Mouse (Mus musculus): Measurements from ENCODE around the gene Mgst1.

DNA sequence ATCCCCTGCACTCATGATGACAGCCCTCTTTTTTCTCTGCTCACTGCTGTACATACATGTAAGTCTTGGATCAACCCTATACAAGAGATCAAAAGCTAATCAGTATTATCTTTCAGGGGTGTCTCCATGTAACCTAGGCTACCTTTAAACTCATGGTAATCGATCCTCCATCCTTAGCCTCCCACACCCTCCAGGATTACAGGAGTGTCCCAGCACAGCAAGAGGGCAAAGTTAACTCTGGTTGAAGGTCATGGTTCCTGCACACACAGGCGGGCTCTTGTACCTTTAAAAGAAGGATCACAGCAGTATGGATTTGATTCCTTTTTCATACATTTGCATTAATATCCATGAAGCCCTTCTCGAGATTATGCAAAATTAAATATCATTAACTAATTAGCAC lies 40.5 kb upstream of the Mgst1 start:
- TF ChIP-seq BHLHE40 (IDR thresholded peaks at IDR 0.05; ENCODE audit: low read depth, low read length) (no peak), CTCF (conservative IDR thresholded peaks at IDR 0.05 in 1 of 2, IDR thresholded peaks at IDR 0.05 in 1 of 2; ENCODE audit: low read depth in 2 of 2, low read length in 2 of 2) (no peak), TCF12 (IDR thresholded peaks at IDR 0.05; ENCODE audit: low read depth, low read length) (no peak), RCOR1 (conservative IDR thresholded peaks at IDR 0.05; ENCODE audit: low read depth, low read length) (no peak), MXI1 (IDR thresholded peaks at IDR 0.05; ENCODE audit: low read depth, low read length) (no peak), CHD1 (IDR thresholded peaks at IDR 0.05; ENCODE audit: low read depth, low read length) (no peak), TBP (conservative IDR thresholded peaks at IDR 0.05; ENCODE audit: low read depth, low read length) (no peak), JUN (IDR thresholded peaks at IDR 0.05; ENCODE audit: insufficient read depth, low read depth, low read length) (no peak), EP300 (IDR thresholded peaks at IDR 0.05; ENCODE audit: low read length) (no peak), SMC3 (IDR thresholded peaks at IDR 0.05; ENCODE audit: low read depth, low read length) (no peak), ZMIZ1 (IDR thresholded peaks at IDR 0.05; ENCODE audit: low read depth, low read length) (no peak), CHD2 (IDR thresholded peaks at IDR 0.05; ENCODE audit: low read length) (no peak), POLR2A (IDR thresholded peaks at IDR 0.05; ENCODE audit: low read depth, low read length) (no peak), NELFE (IDR thresholded peaks at IDR 0.05; ENCODE audit: low read depth, low read length) (no peak)
